Mouse (Mus musculus) lung, postnatal 0 days (tissue): ENCODE data around the gene Myh8.

Experiments
- CTCF ChIP-seq: IDR thresholded peaks from 2 replicates; pipeline ENCODE4 v1.5.1; 2016; ENCODE audit warnings: antibody characterized with exemption, mild to moderate bottlenecking
- EP300 ChIP-seq: IDR thresholded peaks from 2 replicates; pipeline ENCODE4 v1.6.1; 2016; ENCODE audit warnings: antibody characterized with exemption, mild to moderate bottlenecking, control low read depth

DNA sequence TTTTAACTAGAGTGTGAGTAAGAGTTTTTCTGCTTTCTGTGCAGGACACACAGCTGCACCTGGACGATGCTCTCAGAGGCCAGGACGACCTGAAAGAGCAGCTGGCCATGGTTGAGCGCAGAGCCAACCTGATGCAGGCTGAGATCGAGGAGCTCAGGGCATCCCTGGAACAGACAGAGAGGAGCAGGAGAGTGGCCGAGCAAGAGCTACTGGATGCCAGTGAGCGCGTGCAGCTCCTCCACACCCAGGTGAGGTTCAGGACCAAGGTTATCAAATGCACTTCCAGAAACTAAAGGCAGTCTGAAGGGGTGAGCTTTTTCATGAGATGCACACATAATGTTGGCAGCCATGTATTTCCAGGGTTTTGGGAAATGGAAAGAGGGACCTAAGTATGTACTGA is 19.9 kb upstream of the Myh8 start:
- no peak for TF ChIP-seq CTCF
- no peak for TF ChIP-seq EP300
